Mouse (Mus musculus) frontal cortex, postnatal 25 days (tissue): ENCODE results near the gene Ranbp3.

ENCODE experiments used
- DNase-seq, 2 experiments: peaks; one replicate each; pipeline ENCODE4 v3.0.0; 2022; ENCODE audit warnings: low spot score in 2 of 2

Ranbp3 gene

GRCm38 (mm10) chr17:56727029-56727649 is 54.0 kb downstream of the Ranbp3 start:
- DNase-seq = no peak

- no peak for DNase-seq
Observed at GRCm38 (mm10) chr17:56727659-56728058, 54.6 kb downstream of the Ranbp3 start.

DNA sequence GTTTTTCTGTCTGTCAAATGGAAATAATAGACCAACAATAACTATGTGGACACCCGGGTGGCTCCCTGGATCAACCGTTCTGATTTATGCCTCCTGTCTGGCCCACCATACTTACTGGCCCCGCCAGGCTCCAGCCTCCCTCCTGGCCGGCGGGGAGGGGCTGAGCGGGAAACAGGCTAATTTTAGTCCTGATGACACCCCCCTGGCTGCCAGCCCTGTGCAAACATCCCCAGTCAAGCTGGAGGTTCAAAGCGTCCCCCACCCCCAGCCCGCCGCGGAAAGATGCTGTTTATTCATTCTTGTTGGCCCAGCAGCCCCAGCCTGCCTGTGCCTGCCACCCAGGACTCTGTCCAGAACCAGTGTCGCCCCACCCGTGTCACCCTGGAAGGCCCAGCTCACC is 55.0 kb downstream of the Ranbp3 start:
- no peak for DNase-seq

DNA sequence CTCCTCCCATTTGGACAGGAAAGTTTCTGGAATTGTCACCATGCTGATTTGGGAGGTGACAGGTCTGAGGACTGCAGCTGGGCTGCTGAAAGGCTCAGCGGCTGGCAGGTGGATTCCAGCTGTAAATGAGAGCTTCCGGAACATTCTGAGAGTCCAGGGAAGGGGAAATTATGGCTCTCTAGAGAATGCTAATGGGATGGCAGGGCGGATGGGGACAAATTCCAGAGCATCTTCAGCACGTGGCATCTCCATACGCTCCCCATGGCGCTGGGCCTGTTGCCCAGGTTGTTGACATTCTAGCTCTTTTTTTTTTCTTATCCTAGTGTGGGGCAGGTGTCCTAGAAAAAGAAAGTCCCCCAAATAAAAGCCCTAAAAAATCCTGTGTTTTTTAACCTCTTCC is 56.1 kb downstream of the Ranbp3 start:
- no peak for DNase-seq

- DNase-seq = no peak
Observed at GRCm38 (mm10) chr17:56729656-56730055, 56.6 kb downstream of the Ranbp3 start.

- no peak for DNase-seq
Observed at GRCm38 (mm10) chr17:56736534-56736933, 63.4 kb downstream of the Ranbp3 start.

DNA sequence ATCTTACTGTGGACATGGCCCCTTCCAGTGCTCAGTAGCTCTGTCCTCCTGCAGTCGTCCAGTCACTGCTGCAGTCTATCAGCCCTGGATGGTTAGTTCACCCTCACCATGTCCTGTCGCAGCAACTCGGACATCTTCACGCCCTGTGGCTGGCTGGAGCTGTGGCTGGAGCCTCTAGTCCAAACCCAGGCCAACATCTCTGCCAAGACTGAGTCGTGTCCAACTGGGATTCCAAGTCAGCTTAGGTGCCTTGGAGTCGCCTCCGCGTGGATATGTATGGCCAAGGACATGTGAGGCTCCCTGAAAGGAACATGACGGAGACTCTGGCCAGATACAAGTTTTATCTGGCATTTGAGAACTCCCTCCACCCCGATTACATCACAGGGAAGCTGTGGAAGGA is 65.1 kb downstream of the Ranbp3 start:
- DNase-seq = no peak

- no peak for DNase-seq
Observed at GRCm38 (mm10) chr17:56740118-56740787, 67.2 kb downstream of the Ranbp3 start.

DNA sequence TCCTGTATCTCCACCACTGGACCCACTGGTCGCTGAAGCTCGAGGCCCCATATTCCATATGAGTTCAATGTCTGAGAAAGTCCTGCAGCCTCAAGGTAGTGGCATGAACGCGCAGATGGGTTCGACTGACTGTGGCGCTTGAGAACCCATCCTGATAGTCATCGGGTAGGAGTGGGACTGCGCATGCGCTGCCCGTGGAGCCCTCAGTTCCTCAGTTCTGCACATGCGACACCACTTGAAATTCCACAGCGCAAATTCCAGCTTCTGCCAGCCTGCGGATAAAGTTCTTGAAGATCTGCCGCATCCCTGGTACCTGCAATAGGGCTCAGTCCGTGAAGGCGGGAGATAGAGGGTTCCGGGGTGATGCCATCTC is 67.7 kb downstream of the Ranbp3 start:
- DNase-seq = no peak

DNA sequence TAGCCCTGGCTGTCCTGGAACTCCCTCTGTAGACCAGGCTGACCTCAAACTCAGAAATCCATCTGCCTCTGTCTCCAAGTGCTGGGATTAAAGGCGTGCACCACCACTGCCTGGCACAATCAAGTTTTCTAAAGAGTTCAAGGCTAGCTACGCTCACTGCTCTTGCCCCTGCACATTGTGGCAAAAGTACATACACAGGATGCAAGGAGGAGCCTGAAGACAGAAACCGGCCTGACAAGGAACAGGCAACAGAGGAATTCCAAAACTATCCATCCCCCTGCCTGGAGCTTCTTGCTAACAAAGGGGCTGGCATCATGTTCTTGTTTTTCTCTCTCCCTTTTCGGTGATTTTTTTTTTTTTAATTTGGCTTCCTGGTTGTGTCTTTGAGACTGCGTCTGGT is 71.1 kb downstream of the Ranbp3 start:
- no peak for DNase-seq

- no peak for DNase-seq
Observed at GRCm38 (mm10) chr17:56751404-56752072, 78.4 kb downstream of the Ranbp3 start.

DNA sequence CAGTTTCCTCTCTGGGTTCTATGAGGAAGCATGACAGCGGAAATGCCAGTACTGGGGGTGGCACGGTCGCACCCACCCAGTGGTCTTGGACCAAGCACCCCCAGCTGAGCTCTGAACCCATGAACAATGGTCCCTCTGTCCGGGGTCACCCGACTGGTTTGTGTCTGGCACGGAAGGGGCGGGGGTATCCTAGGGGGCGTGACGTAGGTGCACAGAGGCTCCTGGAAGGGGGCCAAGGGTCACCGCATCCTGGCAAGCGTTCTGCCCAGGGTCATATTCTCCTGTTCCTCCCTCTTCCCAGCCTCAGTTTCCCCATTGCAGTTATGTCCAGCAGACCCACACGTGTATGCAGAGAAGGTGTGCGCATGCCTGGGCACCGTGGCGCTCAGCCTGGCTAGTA is 80.4 kb downstream of the Ranbp3 start:
- no peak for DNase-seq

- no peak for DNase-seq
Observed at GRCm38 (mm10) chr17:56754271-56755185, 81.4 kb downstream of the Ranbp3 start.

DNA sequence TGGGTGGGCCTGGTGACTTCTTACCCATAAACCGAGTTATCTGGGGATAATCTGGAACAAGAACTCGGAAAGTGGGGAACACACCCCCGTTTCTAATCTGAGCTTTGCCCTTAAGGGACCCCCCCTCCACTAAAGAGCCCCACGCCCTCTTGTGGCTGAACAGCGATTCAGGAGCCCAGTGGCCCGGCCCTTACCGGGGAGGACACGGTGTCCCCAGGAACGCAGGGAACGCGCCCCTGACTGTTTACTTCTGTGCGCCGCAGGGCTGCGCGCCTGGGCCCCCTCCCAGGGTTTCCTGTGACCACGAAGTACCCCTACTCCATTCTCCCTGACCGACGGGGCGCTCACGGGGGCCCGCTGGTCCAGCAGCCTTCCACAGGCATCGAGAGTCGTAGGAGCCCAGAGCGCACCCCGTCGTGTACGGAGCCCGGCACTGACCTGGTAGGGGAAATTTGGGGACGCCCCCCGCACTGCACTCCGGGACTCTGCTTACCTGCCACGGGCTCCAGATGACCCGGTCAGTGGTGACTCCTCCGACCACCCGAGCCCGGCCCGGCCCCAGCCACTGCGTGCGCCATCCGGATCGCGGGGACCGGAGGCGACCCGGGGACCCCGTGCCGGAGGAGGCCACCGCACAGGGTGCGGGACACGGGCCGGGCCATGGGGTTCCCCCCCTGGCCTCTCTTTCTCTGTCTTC is 83.8 kb downstream of the Ranbp3 start:
- no peak for DNase-seq

DNA sequence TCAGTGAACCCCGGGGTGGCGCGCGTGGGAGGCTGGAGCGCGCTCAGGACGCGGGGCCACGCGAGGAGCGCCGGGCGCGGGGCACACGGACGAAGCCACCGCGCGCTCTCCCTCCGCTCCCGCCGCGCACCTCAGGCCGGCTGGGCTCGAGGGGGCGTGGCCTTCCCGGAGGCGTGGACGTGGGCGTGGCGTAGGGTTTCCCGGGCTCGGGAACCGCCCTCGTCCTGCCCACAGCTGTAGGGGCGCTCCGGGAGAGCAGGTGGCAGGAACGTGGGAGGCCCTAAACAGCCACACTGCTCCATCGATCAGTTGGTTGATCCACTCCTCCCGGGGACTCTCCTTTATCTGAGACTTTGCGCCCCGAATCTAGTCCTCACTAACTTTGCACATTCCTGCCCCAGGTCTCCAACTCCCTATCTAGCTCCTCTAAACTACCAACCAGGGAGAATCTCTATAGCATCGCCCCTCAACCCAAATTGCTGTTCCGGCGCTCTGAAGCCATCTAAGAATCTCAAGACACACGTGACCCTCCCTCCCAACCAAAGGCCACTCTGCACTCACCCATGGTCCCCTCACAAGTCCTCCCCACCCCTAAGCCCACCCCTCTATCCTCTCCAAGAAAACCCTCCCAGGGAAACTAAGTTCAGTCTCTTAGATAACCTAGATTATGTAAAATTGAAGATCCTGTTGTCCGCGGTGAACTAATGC is 84.5 kb downstream of the Ranbp3 start, which contains the start of gene Nrtn:
TSS of gene Nrtn (minus strand) at position 115 of the 708 bp plus-strand sequence.
- DNase-seq = peak in 1 of 2 experiments; percentile 54

DNA sequence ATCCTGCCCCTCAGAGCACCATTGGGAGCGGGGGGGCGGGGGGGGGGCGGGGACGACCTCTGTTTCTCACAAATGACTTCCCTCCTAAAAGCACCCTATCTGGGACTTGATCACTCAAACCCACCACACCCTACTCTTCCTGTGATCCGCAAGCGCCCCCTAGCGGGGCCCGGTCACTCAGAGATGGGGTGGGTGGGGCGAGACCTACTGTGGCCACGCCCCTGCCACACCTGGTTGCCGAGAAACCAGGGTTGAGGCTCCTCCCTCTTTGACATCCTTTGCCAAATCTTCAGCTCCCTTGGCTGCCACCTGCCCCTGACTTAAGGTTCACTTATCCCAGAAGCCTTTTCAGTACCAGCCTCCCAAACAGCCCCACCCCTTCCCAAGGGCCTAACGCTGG is 85.0 kb downstream of the Ranbp3 start:
- DNase-seq = peak in 1 of 2 experiments; percentile 59

GRCm38 (mm10) chr17:56759261-56759660 is 86.2 kb downstream of the Ranbp3 start:
- no peak for DNase-seq

DNA sequence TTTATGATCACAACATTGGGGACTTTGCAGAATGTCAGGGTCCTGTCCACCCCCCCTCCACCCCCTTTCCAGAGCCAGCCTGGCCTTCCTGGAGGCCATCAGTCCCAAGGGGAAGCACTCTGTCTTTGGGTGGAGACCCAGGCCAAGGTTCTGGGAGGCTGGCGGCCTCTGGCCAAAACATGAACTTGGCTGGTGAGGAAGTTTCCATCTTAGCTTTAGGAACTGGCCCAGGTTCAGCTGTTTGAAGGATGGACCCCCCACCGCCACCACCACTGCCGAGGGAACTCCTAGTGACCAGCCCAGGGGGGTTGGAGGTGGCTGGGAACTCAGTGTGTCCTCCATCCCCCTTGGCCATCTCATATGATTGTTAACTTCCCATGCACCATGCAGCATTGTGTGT is 88.0 kb downstream of the Ranbp3 start:
- DNase-seq = no peak
